Mouse (Mus musculus): Measurements from ENCODE around the gene Tada3.

DNA sequence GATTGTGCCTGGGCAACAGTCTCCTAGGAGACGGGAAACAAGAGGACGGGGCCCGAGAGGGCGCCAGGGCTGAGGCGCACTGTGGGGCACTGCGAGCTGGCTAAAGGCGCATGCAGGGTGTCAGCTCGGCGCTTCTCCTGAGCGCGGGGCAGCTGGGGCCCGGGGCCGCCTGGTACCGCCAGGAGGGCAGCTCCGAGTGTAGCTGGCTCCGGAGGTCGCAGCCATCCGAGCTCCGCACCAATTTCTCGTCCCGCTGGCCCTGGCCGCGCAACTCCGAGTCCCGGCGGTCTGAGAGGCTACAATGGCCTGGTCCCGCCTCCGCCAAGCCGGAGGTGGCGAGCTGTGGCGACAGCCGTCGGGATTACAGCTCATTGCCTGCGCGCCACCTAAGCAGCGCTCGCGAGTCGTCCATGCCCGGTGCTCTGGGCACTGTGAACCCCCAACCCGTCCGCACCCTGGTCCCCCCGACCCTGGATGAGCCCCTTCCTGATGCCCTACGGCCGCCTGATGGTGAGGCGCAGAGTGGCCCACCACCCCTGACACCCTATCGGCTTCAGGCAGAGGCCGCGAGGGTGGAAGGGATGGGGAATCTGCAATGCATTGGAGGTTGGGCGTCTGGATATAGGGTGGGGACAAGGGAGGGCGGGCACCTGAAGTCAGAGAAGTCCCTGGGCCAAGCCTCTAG lies 14.8 kb upstream of the Tada3 start:
- no peak for TF ChIP-seq CTCF (IDR thresholded peaks at IDR 0.05; ENCODE audit: borderline replicate concordance, insufficient read depth, low read depth, low read length)
- TF ChIP-seq POLR2A (IDR thresholded peaks at IDR 0.05; ENCODE audit: borderline replicate concordance, insufficient read depth, low read length) = no peak
